Mouse (Mus musculus) spleen, adult 12 weeks (tissue): ENCODE data around the gene Axin2.
A peak's percentile ranks its signal among the peaks of the same experiment; 100 is the strongest.

Experiments
- DNase-seq: peaks from one replicate; pipeline ENCODE4 v3.0.0; 2022; ENCODE audit warnings: low spot score

The Axin2 gene

DNA sequence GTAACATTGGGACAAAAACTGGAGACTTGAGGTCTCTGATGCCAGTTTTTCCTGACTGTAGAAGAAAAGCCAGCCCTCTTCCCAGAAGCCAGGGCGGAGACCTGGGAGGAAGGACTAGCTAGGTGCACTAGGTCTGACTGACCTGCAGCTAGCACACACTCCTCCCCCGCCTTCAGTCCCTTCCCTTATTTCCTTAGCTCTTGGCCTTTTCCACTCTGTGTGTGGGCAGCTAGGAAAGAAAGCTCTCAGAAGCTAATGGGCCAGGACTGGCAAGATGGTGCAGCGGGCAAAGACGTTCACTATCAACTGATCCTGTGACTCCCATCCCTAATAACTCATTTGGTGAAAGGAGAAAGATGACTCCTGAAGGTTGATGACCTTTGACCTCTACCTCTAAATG lies 17.8 kb upstream of the Axin2 start:
- DNase-seq = no peak

DNA sequence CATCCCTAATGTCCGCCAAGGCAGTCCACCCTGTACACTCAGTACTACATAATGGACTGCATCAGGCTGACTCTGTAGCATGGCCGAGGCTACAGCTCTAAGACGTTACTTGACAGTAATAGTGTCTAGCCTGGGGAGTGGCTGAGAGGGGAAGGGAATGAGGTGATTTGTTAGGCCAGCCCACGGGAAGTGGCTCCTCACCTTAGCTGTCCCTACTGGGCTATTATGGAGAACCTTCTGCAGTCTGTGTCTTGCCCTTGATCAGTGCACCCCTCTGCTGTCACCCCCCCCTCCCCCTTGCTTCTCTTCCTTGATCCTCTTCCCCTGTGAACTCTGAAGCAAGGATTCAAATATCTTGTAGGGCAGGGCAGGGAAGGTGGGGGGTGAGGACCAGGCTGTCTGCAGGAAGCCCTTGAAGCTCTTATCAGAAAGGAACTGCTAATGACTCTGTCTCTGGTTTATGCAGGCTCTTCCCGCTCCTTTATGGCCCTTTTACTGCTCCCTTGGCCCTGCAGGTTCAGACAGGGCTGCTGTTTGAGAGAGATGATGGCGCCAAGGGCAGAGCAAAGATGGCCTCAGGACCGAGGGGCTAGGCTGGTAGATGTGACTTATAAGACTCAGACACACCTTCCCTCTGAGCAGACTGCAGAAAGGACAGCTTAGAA lies 13.4 kb upstream of the Axin2 start:
- DNase-seq = no peak

- no peak for DNase-seq
Observed at GRCm38 (mm10) chr11:108909396-108910195, 10.6 kb upstream of the Axin2 start.

DNA sequence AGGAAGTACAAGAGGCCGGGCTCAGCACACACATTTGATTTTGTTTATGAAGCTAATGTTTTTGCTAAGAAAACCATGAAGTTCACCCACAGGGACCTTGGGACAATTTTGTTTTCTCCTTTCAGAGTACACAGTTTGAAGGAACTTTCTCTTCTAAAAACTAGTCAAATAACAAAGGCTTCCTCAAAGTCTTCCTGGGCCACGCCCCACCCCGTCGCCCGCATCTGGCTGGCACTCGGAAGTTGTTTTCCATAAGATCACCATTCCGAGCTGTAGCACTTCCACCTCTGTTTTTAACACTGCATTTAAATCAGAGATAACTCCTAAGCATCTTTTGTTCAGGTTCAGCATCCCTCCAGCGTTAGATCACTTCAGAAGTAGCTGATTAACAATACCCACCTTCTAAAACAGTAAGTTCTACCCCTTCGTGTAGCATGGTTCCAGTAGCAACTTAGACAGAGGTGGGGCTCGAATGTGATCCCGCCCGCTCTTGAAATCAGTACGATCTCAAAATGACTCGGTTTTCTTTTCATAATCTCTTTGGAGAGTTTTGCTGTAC lies 9.7 kb upstream of the Axin2 start:
- DNase-seq = no peak

GRCm38 (mm10) chr11:108910903-108911302 lies 9.2 kb upstream of the Axin2 start:
- peak; percentile 40 for DNase-seq

GRCm38 (mm10) chr11:108912174-108912573 lies 8.0 kb upstream of the Axin2 start:
- no peak for DNase-seq

GRCm38 (mm10) chr11:108917422-108918324 lies 2.5 kb upstream of the Axin2 start:
- no peak for DNase-seq

DNA sequence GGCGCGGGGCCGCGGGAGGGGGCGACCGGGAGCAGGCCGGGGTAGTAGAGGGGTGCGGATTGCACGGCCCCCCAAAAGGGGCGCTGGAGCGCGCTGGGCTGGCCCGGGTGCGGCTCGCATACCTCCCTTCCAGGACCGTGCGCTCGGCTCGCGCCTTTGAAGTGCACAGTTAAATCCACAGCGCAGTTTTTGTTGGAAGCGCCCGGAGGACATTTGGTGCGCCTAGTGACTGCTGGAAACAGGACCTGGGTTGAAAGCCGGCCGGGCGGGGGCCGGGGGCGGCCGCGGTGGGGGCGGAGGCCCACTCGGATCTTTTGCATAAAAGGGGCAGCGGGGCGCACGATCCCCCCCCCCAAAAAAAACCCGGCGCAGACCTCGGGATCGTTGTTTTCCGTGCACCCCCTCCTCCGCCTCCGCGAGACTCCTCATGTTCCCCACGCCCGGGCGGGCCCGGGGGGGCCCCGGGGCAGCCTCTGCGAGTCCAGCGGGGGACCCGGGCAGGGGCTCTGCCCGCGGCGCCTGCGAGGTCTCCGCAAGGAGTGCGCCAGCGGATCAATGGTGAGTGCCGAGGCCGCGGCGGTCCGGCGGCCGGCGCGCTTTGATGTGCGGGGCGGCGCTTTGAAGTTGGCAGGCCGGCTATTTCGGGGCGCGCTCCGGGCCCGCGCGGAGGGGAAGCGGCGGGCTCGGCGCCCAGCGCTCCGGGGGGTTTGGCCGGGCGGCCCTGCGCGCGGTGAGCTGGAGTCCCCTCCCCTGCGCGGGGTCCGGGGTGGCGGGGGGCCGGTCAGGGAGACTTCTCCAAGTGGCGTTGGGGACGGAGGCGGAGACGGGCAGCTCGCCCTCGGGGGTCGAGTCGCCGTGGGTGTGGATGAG lies 722 bp downstream of the Axin2 start:
- peak; percentile 13 for DNase-seq

DNA sequence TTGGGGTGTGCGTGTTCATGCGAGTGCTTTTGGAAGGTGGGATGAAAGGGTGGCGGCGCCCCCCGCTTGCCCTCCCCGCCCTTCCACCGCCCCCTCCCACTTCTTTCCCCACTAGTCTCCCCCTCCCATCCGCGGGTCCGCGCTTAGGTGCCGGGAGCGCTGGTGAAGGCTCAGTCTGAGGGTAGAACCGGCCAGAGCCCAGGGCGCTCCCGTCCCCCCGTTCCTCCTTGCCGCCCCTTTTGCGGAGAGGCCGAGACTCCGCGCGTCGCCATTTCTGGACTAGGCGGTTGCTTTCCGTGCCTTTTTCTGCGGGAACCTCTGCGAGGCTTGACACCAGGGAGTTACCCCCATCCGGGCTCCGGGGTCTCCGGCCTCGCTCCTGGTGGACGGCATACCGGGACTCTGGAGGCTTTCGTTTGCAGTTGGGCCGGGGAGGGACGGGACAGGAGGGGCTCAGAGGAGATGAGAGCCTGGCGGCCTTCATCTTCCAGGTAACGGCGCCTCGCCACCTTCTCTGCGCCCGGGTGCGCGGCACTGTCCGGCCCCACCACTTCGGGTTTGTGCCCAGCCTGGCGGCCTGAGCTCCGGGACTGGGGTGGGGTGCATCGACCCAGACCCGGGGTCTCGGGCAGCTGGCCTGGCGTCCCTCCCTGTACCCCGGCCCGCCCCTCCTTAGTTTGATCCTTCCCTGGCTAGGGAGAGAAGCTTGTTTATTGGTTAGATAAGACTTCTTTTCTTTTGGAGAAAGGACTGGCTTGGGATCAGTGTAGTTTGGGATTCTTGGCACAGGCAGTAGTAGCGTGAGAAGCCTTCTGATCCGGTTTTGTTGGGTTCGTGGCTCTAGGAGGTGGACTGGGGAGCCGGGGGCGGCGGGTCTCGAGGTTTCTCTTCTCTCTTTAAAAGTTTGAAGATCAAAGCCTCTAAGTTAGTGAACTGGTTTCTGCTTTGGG lies 1.6 kb downstream of the Axin2 start:
- DNase-seq = no peak

DNA sequence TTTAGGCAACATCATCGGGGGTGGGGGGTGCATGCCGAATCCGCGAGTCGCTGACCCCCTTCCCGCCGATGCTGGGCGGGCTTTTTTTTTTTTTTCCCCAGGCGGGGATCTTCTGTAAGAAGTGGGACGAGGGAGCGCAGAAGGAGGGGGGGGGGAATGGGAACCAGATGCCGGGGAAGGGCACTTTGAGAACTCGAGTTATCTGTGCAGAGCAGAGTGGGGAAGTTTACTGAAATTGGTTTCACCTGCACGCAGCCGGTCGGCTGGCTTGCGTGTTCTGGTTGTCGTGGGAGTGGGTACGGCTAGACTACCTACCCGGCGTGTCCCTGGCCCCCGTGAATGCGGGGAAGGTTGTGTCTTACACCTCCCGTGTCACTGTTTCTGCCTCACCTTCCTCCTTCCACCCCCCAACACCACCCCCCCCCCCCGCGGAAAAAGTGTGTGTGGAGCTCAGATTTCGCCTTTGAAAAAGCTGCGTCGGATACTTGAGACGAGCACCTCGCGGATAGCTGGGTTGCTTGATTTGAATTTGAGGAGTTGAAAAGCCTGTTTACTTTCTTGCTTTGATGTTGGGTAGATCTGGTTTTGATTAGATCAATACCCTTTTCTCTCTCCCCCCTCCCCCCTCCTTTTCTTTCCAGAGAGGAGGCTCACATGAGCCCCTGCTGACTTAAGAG lies 2.5 kb downstream of the Axin2 start:
- no peak for DNase-seq

DNA sequence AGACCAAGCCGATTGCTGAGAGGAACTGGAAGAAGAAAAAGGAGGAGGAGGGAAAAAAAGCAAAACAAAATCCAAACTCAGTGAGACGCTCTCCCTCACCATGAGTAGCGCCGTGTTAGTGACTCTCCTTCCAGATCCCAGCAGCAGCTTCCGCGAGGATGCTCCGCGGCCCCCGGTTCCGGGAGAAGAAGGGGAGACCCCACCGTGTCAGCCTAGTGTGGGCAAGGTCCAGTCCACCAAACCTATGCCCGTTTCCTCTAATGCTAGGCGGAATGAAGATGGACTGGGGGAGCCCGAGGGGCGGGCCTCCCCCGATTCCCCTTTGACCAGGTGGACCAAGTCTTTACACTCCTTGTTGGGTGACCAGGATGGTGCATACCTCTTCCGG lies 3.0 kb downstream of the Axin2 start:
- no peak for DNase-seq

DNA sequence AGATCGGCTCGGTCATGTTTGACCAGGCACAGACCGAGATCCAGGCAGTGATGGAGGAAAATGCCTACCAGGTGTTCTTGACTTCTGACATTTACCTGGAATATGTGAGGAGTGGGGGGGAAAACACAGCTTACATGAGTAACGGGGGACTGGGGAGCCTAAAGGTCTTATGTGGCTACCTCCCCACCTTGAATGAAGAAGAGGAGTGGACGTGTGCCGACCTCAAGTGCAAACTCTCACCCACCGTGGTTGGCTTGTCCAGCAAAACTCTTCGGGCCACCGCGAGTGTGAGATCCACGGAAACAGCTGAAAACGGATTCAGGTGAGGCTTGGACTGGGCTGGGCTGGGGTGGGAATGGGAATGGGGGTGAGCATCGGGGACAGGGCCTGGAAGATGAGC lies 3.6 kb downstream of the Axin2 start:
- DNase-seq = no peak

DNA sequence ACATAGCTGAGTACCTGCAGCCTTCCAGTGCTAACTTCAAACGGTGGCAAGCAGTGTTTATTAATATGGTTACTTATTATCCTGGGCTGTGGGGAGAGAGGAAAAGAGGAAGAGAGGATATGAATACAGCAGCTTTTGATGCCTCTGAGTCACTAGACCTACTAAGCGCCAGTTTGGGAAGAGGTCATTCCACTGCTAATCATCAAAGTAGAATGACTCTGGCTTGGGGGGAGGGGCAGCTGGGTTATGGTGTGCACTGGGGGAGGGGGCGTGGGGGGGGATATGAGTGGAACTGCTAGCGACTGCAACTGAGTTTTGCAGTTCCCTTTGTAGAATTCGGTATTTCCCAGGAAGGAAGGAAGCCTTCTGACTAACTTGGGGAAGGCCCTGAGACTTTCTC lies 4.2 kb downstream of the Axin2 start:
- DNase-seq = no peak

GRCm38 (mm10) chr11:108925202-108925601 lies 5.1 kb downstream of the Axin2 start:
- peak; percentile 19 for DNase-seq

GRCm38 (mm10) chr11:108925826-108926225 lies 5.7 kb downstream of the Axin2 start:
- no peak for DNase-seq

DNA sequence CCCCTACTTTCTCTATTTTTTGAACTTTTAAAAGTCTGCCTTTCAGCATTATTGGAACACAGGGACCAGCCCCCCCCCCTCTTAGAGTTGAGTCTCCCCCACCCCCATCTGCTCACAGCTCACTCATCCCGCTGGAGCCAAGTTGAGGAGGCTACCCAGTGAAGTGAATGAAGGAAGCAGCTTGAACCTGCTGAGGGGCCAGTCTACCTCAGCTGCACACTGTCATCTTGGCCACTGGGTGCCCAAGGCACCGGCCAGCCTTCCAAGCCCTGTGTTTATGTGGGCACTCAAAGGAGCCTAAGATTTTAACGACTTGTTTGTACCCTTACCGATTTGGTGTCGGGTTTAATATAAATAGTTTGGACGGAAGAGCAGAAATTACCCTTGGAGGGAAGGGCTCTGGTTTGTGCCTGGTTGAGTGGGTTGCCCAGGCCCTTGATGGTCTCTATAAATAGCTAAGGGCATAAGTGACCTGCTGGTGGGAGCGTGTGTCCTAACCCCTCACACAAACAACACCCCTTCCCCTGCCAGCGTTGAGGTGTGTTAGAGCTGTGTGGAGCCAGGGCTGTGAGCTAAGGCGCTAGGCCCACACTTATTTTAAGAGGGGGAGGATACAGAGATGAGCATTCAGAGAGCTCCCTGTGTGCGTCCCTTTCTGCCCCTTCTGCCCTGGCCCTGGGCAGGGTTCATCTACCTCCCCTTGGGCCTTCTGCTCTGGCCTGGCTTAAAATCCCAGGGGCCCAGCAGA lies 6.4 kb downstream of the Axin2 start:
- no peak for DNase-seq

- DNase-seq = no peak
Observed at GRCm38 (mm10) chr11:108927093-108927444, 6.9 kb downstream of the Axin2 start.

- no peak for DNase-seq
Observed at GRCm38 (mm10) chr11:108928096-108928495, 7.9 kb downstream of the Axin2 start.

GRCm38 (mm10) chr11:108928752-108929151 lies 8.6 kb downstream of the Axin2 start:
- DNase-seq = no peak
